Mouse (Mus musculus) megakaryocyte, embryonic 14.5 days (primary cell): ENCODE results near the gene Mfsd14b. TPM values are rescaled to one million over a fixed set of nuclear protein-coding genes. Genes with fewer than 3 reads are reported as not detected.

Experiments
- H3K27me3 ChIP-seq: replicated peaks from 2 replicates; pipeline ENCODE3; 2012; ENCODE audit warnings: inconsistent platforms
- H3K36me3 ChIP-seq: replicated peaks from 2 replicates; pipeline ENCODE3; 2012; ENCODE audit warnings: low read length, inconsistent platforms, mixed read lengths
- H3K4me1 ChIP-seq: 2 replicates; pipeline ENCODE4 v1.6.1; 2012; ENCODE audit warnings: inconsistent platforms
- H3K4me3 ChIP-seq: replicated peaks from 2 replicates; pipeline ENCODE3; 2012; ENCODE audit warnings: moderate library complexity, mild to moderate bottlenecking, inconsistent platforms
- H3K9me3 ChIP-seq: 2 replicates; pipeline ENCODE4 v1.6.1; 2012; ENCODE audit warnings: inconsistent platforms
- FLI1 ChIP-seq: IDR thresholded peaks from 2 replicates; pipeline ENCODE4 v1.6.1; 2012; ENCODE audit warnings: low read length, inconsistent platforms, mixed read lengths
- GATA1 ChIP-seq: IDR thresholded peaks from 3 replicates; pipeline ENCODE4 v1.6.1; 2012; ENCODE audit warnings: mixed read lengths, low read length, inconsistent platforms, borderline replicate concordance
- polyA plus RNA-seq: library from polyadenylated mRNA; stranded (reverse); fragments of >175 nt; gene quantifications from 2 replicates; pipeline ENCODE4 v1.2.3, GENCODE M21; 2012; ENCODE audit warnings: low replicate concordance; ENCODE audit not compliant: insufficient read depth

Gene Mfsd14b
- polyA plus RNA-seq = 3.2 TPM in 1 of 2 replicates, not detected in the other

DNA sequence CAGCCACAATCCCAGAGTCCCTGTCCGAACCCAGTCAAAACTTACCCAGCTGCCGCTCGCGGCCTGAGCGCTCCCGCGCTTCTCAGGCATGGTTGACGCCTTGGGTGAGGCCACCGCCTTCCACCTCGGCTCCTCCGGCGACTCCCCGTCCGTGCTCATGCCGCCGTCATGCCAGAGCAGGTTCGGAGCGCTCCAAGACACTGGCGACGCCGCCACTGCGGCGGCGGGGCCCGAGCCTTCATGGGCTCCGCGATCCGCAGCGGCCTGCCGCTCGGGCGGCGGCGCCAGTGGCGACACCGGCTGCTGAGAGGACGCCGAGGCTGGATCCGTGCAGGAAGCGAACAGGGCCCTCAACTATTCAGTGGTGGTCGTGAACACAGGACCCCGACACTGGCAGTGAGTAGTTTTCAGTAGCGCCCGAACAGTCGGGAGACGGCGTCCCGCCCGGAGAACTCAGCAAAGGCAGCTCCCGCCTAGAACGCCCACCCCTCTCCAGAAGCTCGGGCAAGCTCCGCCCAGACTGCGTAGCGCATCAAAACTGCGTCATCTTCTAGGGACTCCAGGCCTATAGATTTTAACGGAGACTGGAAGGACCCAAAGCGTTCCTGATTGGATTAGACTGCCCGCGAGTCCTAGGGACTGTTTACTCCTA, at the start of gene Mfsd14b:
Mfsd14b (minus strand) TSS at position 517 of the 652 bp plus-strand sequence.
- H3K9me3 ChIP-seq = no peaks in the 10 kb centered on the region
- peaks cover 8% of the 10 kb centered on the region for H3K36me3 ChIP-seq
- H3K27me3 ChIP-seq = no peaks in the 10 kb centered on the region
- H3K4me1 ChIP-seq = peaks cover 13% of the 10 kb centered on the region; the same call in 1 of the 2 replicates
- TF ChIP-seq GATA1 (no peak), FLI1 (no peak)
- H3K4me3 ChIP-seq = peak within 1 kb of the TSS; percentile 97

DNA sequence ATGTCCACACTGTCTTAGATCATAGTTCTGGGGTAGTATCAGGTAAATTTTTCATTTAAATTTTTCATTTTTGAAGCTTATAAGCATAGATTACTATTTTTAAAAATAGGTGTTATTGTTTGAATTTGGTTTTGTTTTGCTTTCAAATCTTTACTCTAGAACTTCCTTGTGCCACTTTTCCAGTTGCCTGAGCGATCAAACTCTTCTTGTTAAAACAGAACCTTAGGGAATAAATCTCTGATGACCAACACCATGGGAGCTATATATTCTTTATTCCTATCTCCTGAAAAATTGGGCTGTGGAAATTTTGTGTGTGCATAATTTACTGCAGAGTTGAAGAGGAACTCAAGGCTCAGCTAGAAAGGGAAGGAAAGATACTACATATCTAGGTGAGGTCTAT, 37.2 kb upstream of the Mfsd14b start, which contains the start of gene Olfr466:
Olfr466 (plus strand) TSS at position 301 of the 400 bp plus-strand sequence.
- Histone ChIP-seq H3K27me3 (no peaks in the 10 kb centered on the region), H3K9me3 (peaks cover 4% of the 10 kb centered on the region; the same call in 1 of the 2 replicates), H3K36me3 (no peaks in the 10 kb centered on the region), H3K4me3 (no peak within 1 kb of the TSS), H3K4me1 (no peaks in the 10 kb centered on the region)
- TF ChIP-seq FLI1 (no peak), GATA1 (no peak)

DNA sequence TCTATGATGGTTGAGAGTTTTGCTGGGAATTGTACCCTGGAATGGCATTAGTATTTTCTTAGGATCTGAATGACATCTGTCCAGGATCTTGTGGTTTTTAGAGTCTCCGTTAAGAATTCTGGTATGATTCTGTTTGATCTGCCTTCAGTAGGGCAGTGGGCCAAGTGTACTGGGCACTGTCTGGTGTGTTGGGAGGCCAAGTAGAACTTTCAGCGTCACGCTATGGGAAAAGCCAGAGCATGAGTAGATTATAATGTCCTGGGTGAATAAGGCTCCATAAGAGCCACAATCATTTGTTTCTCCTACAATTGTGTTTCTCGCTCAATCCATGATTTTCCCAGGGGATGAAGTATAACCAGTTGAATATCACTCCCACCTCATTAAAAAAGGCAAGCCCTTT, 25.0 kb upstream of the Mfsd14b start, which contains the start of gene Olfr465-ps1:
Olfr465-ps1 (plus strand) TSS at position 301 of the 400 bp plus-strand sequence.
- TF ChIP-seq FLI1 = no peak
- no peak for TF ChIP-seq GATA1
- Histone ChIP-seq H3K9me3 (peaks cover 4% of the 10 kb centered on the region; the same call in 1 of the 2 replicates), H3K27me3 (no peaks in the 10 kb centered on the region), H3K4me3 (no peak within 1 kb of the TSS), H3K4me1 (no peaks in the 10 kb centered on the region), H3K36me3 (no peaks in the 10 kb centered on the region)

DNA sequence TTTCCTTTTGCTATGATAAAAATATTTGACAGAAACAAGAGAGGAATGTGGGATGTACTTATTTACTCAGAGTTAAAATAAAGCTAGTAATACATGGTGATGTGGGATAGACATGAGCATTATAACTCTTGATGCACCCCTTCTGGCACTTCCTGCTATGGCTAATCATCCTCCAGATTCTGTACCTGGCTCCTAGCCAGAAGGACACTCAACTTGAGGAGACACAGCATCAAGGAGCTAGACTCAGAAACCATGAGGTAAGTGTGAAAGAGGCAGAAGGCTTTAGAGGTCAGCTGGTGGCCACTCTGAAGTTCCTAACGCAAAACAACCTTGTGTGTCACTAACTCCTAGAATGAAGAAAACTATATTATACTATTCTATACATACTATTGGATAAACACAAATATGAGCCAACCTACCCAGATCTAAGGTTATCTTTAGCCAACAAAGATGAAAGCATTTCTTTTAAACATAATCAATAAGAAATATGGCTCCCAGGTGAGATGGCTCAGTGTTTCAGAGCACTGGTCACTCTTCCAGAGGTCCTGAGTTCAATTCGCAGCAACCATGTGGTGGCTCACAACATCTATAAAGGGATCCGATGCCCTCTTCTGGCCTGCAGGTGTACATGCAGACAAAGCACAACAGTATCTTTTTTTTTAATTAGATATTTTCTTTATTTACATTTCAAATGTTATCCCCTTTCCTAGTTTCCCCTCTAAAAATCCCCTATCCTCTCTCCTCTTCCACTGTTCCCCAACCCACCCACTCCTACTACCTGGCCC, 14.5 kb upstream of the Mfsd14b start:
- no peak for TF ChIP-seq FLI1
- TF ChIP-seq GATA1 = no peak
- no peaks in the 10 kb centered on the region for H3K27me3 ChIP-seq
- H3K9me3 ChIP-seq = no peaks in the 10 kb centered on the region
- H3K4me3 ChIP-seq = no peak overlapping the region
- no peaks in the 10 kb centered on the region for H3K36me3 ChIP-seq
- H3K4me1 ChIP-seq = peaks cover under 1% of the 10 kb centered on the region; the same call in 1 of the 2 replicates

DNA sequence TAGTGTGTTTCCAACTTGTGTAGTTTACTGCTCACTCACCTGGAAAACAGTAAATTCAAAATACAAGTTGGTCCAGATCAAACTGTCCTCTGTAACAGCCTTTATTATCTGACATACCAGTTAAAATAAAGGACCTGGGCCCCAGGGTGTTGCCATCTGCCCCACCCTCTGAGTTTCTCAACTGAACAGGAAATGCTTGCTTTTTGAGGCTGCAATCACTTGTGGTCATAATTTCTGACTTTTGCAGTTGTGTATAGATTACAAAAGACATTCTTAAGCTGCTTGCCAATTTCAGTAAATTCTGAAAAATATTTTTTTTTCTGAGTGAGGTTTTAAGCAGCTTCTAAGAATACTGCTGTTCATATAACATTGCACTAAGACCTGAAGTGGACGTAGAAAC, 9.3 kb upstream of the Mfsd14b start:
- TF ChIP-seq GATA1 (no peak), FLI1 (no peak)
- H3K36me3 ChIP-seq = no peaks in the 10 kb centered on the region
- no peaks in the 10 kb centered on the region for H3K27me3 ChIP-seq
- H3K9me3 ChIP-seq = no peaks in the 10 kb centered on the region
- H3K4me1 ChIP-seq = peaks cover 5% of the 10 kb centered on the region; the same call in 1 of the 2 replicates
- no peak overlapping the region for H3K4me3 ChIP-seq

DNA sequence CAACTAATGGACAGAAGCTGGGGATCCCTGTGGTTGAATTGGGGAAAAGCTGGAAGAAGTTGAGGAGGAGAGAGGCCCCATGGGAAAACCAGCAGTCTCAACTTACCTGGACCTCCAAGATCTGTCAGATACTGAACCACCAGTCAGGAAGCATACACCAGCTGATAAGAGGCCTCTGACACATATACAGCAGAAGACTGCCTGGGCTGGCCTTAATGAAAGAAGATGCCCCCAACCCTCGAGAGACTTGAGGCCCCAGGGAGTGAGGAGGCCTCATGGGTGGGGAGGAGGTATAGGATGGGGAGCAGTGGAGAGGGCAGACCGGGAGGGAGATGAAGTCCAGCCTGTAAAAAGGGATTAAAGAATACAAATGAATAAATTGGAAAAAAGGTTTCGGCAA, 8.2 kb upstream of the Mfsd14b start:
- TF ChIP-seq FLI1 (no peak), GATA1 (no peak)
- Histone ChIP-seq H3K4me1 (peaks cover 5% of the 10 kb centered on the region; the same call in 1 of the 2 replicates), H3K9me3 (no peaks in the 10 kb centered on the region), H3K4me3 (no peak overlapping the region), H3K36me3 (no peaks in the 10 kb centered on the region), H3K27me3 (no peaks in the 10 kb centered on the region)

DNA sequence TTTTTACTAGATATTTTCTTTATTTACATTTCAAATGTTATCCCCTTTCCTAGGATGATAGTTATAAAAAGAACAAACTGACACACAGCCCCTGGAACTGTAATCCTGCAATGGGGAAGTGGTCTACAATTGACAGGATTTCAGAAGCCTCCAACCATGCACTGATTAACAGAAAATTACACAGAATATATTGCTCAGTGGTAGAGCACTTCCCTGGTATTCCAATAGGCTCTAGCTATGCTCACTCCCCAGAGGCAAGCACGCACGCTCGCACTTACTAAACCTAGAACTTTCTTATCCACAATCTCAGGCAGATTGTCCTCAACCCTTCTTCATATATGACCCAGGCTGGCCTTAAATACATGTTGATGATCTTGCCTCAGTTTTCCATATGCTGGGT, 464 bp upstream of the Mfsd14b start:
- TF ChIP-seq FLI1 (no peak), GATA1 (no peak)
- H3K4me3 ChIP-seq = peak overlapping the region; percentile 97
- no peaks in the 10 kb centered on the region for H3K9me3 ChIP-seq

DNA sequence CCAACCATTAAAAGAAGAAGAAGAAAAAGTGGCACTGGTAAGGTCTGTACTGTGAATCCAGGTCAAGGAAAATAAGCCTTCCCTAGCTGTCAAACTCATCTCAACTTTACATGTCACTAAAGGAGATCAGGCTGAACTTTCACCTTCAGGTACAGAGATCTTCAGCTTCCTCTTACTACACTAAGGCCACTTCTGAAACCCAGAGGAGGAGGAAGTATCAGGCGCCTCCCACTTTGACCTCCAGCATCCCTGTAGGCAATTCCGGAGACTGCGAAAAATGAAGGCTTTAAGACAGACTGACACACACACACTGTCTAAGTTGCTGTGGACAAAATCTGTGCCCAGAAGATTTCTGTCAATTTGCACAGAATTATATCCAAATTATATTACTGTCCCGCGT, 814 bp downstream of the Mfsd14b start:
- Histone ChIP-seq H3K36me3 (peaks cover 12% of the 10 kb centered on the region), H3K4me1 (peaks cover 13% of the 10 kb centered on the region; the same call in 1 of the 2 replicates), H3K4me3 (peak overlapping the region; percentile 97), H3K27me3 (no peaks in the 10 kb centered on the region), H3K9me3 (peaks cover under 1% of the 10 kb centered on the region; the same call in 1 of the 2 replicates)
- TF ChIP-seq GATA1 = no peak
- no peak for TF ChIP-seq FLI1

More for the DNA sequence above, 464 bp upstream of the Mfsd14b start:
- Histone ChIP-seq H3K4me1 (peaks cover 13% of the 10 kb centered on the region; the same call in 1 of the 2 replicates), H3K27me3 (no peaks in the 10 kb centered on the region), H3K36me3 (peaks cover 4% of the 10 kb centered on the region)

DNA sequence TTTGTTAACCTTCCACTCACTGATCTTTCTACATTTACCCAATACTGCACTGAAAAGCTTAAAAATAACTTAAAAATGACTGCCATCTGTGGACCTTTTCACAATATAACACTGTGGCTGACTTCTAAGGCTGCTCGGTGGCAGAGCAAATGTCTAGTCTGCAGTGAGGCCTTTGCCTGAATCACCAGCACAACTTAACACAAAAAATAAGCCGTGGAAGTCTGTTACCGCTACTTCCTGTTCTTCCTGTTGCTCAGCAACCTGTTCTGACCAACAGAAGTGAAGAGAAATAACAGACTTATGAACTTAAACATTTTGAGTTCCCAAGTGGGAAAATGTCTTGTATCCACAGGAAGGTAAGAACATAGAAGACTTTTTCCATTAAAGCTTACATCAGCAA, 11.5 kb downstream of the Mfsd14b start:
- H3K36me3 ChIP-seq = peaks cover 48% of the 10 kb centered on the region
- H3K9me3 ChIP-seq = peaks cover 26% of the 10 kb centered on the region
- H3K27me3 ChIP-seq = no peaks in the 10 kb centered on the region
- no peak overlapping the region for H3K4me3 ChIP-seq
- H3K4me1 ChIP-seq = peaks cover 21% of the 10 kb centered on the region
- TF ChIP-seq GATA1 = no peak
- TF ChIP-seq FLI1 = no peak

DNA sequence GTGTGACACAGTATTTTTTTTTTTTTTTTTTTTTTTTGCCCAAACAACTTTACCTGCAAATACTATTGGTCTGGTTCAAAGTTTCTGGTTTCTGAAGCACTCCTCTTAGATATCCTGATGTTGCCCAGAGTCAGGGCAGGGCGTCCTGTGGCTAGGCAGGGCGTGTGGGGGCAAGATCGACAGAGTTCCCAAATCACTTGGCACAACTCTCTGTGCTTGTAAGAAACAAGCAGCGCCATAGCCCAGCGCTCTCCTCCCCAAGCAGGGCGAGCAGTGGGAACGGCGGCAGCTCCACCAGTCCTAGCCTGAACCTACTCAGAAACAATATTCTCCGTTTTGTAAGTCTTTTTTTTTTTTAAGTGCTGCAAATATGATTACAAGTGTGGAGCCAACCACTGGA, 12.1 kb downstream of the Mfsd14b start:
- Histone ChIP-seq H3K4me3 (no peak overlapping the region), H3K36me3 (peaks cover 49% of the 10 kb centered on the region), H3K4me1 (peaks cover 21% of the 10 kb centered on the region), H3K9me3 (peaks cover 27% of the 10 kb centered on the region), H3K27me3 (no peaks in the 10 kb centered on the region)
- TF ChIP-seq FLI1 = no peak
- no peak for TF ChIP-seq GATA1
